Mouse (Mus musculus) left cerebral cortex, postnatal 4 days (tissue): ENCODE results near the gene Dnase1l3. TPM values are rescaled to one million over a fixed set of nuclear protein-coding genes. Genes with fewer than 3 reads are reported as not detected.

ENCODE experiments used
- DNase-seq: peaks from one replicate; pipeline ENCODE4 v3.0.0-alpha.2; 2022
- intact Hi-C: fragments of 180-260 bp; cut with DNase I; formaldehyde crosslinking; loops from one replicate; pipeline ENCODE4 v1.15.1; 2025
- total RNA-seq, 2 experiments: library from RNA; stranded (reverse); gene quantifications; 2 replicates each; pipeline ENCODE4 v1.2.3; 2021

Gene Dnase1l3
- total RNA-seq, 2 experiments from 2014 or later = 0.06 TPM; not detected in 1

DNA sequence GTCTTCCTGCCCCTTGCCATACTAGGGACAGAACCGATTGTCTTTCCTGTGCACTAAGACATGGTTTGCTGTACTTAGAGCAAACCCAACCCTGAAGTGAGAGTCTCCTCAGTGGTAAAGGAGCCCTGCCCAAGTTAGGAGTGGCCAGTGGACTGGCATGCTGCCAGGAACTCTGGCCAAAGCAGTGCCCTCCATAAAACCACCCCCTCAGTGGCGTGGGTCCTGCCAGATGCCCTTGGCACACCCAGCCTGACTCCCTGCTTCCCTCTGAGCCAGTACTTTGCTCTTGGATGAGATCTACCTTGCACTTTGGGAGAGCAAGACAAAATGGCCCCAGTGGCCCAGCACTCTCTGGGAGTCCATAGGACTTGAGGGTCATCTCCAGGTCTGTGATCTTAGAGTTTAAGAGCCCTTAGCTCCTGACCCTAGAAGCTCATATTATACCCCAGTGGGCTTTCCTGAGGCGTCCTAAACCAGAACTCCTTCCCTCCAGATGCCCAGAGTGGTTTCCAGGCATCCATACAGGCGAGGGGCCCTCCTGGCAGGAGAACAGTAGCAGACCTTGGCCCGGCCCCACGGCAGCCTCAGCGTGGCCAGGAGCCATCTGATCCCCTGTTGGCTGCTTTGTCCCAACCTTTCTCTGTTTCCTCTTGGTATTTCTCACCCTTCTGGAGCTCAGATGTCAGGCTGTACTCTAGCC, 51.1 kb downstream of the Dnase1l3 start:
- peak; percentile 80 for DNase-seq
- intact Hi-C loops = no loop called here

DNA sequence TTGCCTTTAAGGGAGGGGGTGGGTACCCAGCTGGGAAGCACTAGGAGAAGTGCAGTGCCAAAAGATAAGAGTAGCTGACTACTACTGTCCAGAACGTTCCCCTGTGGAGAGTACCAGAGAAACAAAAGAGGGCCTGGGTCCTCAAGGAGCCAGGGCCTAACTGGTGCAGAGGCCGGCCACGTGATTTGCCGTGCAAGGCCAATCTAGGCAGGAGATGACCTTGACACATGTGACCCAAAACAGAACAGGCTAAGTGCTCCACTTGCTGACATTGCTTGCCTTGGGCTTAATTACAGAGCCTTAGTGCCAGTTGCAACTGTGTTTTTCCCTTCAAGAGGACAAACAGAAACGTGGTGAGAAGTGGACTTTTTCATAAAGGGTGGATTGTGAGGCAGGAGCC, 53.0 kb downstream of the Dnase1l3 start:
- no peak for DNase-seq
- intact Hi-C loops = no loop called here

DNA sequence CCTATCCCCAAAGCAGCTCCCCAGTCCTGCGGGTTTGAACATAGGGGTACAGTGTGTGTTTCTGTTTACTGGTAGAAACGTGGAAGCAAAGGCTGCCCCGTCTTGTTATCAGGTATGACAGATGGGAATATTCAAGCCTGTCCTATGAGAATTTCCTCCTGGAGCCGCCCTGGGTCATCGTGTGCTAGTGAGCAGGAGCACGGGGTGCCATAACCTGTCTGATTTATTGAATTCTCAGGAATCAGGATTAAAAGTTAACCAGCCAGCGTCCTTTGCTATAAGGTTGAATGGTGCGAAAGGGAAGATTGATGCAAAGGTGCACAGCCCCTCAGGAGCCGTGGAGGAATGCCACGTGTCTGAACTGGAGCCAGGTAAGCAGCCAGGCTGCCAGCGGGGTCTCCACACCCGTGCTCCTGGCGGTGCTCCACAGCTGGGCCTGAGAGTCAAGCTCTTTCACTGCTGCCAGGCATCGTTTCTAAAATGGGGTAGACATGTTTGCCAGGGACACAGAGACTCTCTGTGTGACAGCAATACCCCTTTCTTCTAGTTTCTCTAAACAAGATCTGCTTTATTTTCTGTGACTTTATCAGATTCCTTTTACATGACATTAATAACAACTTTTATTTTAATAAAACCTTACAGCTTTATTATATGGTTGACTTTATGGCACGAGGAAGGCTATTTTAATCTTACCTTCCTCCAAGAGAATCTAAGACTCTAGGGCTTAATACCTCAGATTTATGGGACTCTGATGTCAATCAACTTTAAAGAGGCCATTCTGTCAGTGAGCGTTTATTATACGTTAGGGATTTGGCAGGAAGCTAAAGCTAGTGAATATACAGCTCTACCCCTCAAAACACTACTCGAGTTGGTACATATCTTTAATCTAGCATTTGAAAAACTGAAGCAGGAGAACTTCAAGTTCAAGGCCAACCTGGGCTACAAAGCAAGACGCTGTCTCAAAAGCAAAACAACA, 55.3 kb downstream of the Dnase1l3 start:
- no peak for DNase-seq
- intact Hi-C loops = loop anchor here (5.0 kb wide), 1 partner anchor 122 kb away; the partner anchor contains the start of gene Flnb

DNA sequence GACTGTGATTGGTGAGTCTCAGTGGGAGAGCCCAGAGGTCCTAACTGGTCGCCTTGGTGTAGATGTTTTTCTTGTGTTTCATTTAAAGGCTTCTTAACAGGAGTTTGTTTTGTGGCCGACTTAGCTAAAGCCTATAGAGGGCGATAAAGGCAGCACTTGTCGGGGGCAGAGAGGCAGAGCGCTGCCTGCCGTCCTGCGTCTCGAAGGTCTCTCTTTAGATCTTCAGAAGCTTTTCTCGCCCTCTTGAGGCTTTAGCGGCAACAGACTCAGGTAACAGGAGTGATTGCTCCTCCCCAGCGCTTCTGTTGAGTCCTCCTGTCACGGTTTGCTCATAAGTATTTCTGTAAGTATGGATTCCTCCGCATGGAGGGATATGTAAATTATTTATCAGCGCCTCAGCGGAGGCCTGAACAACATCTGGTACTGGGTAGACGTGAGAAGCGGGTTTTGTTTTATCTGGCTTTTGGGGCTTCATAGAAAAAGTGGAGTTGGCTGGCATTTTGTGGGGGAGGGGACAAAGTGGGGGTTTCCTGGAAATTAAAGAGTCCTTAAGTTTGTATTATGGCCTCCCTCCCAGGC, 57.2 kb downstream of the Dnase1l3 start:
- DNase-seq = peak; percentile 45
- intact Hi-C loops = loop anchor here (5.0 kb wide), 1 partner anchor 120 kb away; the partner anchor contains the start of gene Flnb

DNA sequence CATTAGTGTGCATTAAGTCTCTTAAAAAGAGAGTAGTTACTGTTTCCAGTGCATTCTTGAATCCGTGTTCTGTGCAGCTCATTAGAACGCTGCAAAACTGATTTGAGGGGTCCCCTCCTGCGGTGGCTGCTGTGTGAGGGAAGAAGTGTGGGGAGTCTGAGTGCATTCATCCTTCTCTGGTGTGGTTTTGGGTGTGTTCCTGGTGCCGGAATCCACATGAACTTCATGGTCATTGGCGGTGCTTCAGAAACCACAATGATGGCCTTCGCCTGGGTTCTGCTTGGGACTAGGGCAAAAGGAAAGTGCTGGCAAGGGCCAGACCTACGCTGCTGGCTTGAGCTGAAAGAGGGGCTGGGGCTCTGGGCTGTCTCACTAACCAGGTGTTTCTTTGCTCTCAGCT, 60.2 kb downstream of the Dnase1l3 start:
- intact Hi-C loops = no loop called here
- DNase-seq = no peak

DNA sequence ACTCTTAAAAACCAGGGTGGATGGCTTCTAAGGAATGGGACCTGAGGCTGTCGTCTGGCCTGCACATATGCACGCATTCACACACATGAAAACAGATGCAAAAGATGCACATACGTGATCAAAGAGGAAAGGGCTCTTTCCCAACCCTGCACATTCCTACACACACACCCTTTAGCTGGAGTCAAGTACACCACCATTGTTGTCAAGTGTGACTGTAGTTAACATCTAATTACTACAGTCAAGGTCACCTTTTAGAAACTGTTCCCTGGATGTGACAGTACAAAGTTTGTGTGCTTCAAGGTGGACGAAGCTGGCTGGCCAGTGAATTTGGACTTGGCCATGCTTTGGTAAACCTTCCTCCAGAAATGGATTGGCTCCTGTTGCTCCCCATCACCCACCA, 62.2 kb downstream of the Dnase1l3 start:
- intact Hi-C loops = no loop called here
- DNase-seq = no peak

DNA sequence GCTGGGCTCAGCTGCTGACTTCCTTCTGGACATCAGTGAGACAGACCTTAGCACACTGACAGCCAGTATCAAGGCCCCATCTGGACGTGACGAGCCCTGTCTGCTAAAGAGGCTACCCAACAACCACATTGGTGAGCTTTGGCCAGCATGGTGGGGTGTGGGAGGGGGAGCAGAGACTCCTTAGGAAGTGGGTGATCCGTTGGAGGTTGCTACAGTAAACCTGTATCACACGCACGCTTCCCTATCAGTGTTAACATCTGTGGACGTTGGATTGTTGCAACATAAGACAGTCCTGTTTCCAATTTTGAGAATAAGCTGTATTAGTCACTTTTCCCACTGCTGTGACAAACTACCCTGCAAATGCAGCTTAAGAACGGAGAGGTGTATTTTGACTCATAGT, 65.3 kb downstream of the Dnase1l3 start:
- intact Hi-C loops = loop anchor here (5.0 kb wide), 1 partner anchor 57 kb away; no protein-coding TSS in a partner anchor
- DNase-seq = no peak

DNA sequence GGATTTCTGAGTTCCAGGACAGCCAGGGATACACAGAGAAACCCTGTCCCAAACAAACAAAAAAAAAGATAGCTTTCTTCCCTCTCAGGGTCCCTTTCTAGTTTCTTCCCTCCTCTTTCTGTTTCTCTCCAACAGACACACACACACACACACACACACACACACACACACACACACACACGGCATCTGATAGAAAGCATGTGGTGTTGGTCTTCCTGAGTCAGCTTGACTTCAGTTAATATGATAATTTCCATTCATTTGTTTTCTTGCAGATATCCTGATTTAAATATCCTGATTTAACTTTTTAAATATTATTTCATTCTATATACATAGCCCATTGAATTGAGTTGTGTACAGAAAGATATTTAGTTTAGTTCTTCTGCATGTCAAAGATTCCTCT, 66.0 kb downstream of the Dnase1l3 start:
- DNase-seq = no peak
- intact Hi-C loops = loop anchor here (5.0 kb wide), 1 partner anchor 56 kb away; no protein-coding TSS in a partner anchor

DNA sequence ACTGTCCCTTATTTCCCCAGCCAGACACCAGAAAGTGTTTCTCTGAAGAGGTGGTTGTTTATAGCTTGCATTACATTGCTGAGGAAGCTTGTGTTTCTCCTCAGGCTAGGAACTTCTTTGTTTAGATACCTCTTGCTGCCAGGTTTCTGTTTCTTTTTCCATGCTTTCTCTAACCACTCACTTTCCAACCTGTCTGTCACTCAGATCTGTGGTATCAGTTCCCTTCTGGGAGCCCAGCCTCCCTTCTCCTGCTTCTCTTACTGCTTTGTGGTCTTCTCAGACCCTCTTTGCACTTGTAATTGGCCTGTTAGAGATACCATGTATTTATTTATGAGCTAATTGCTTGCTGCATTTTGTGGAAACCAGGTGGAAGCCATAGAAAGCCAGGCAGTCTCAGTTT, 70.7 kb downstream of the Dnase1l3 start:
- intact Hi-C loops = no loop called here
- no peak for DNase-seq

DNA sequence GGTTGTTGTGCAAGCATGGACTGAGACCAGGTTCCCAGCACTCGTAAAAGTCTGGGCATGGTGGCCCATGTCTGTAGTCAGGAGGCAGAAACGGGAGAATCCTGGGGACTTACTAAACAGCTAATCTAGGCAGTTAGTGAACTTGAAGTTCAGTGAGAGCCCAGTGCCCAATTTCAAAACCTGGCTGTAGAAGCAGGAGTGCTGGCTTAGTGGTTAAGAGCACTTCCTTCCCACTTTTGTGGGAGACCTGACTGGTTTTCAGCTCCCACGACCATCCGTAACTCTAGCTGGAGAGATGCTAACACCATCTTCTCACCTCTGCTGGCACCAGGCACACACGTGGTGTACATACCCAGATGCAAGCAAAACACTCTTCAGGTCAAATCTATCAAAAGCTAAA, 72.9 kb downstream of the Dnase1l3 start:
- no peak for DNase-seq
- intact Hi-C loops = no loop called here

DNA sequence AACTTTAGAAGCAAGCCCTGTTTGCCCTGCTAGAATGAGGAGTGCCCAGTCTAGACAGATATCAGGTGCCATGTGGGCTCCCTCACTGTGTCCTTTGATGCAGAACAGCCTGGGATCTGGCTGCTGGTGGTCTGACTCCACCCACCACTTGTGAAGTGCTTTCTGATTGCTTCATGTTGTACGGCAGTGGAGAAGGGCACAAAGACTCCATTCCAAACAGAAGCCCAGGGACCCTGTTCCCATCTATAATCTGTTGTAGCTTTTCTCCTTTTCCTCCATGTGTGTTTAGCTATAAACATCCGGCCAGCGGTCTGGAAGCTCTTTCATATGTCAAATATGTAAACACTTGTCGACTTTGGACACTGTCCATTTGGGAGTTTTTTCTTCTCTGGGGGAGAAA, 74.5 kb downstream of the Dnase1l3 start:
- no peak for DNase-seq
- intact Hi-C loops = no loop called here

DNA sequence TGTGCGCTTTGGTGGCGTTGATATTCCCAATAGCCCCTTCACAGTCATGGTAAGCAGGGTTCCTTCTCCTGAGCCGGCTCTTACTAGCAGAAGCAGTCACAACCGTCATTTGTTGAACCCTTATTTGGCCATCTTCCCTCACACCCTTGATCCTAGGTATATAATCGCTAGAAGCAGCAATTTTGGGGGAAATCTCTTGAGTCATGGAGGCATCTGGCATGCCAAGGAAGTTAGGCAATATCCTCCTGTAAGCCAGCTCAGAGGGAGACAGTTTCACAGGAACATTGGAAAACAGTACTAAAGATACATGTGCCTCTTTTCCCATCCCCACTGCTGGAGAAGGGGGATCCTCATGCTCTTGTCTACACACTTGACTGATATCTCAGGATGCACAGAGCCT, 75.1 kb downstream of the Dnase1l3 start:
- no peak for DNase-seq
- intact Hi-C loops = no loop called here

DNA sequence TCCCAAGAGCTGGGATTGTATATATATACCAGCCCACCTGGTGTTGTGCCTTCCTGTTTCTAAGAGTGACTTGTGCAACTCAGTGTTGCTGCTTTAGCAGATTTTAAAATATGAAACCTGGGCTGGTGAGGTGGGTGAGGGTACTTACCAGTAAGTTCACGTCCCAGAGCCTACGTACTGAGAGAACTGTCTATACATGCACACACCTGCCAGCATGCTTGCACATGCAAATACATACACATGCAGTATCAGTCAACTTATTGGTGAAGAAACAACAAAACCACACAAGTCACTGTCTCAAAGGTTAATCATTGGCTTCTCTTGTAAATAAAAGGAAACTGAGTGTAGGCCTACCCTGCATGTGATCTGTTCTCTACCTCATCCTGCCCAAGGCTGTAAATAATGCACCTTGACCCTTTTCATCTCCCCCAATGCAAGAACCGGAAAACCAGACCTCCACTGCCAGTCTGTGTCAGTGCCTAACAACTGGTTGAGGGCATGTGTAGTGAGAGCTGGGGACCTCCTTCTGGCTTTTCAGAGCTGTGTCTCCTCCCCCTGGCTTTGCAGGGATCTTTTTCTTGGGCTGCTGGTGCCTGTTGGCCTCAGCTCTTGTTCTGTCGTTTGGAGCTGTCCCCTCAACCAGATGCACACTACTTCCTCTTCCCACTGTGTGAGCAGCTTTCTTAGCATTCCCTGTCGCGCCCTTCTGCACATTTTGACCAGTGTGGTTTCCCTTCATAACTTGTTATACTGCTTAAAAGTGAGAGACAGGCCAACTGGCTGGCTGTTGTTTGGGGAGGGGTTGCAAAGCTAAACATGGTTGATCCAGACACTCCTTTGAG, 76.0 kb downstream of the Dnase1l3 start:
- no peak for DNase-seq
- intact Hi-C loops = no loop called here

Other genes starting within 250 kb of the Dnase1l3 start
- gene Gm26661, start 203.0 kb downstream of the Dnase1l3 start, total RNA-seq = not detected
- gene Flnb, start 176.6 kb downstream of the Dnase1l3 start, total RNA-seq = 10 to 100 TPM; 36.3 to 44.4 TPM
- not detected for gene Gm45521, start 37.3 kb downstream of the Dnase1l3 start, total RNA-seq
- 10 to 100 TPM; 25.5 to 27.3 TPM for gene Abhd6, start 8.3 kb upstream of the Dnase1l3 start, total RNA-seq
- 10 to 100 TPM; 24.4 to 24.7 TPM for gene Rpp14, start 85.8 kb upstream of the Dnase1l3 start, total RNA-seq
- 10 to 100 TPM; 32.3 to 38.0 TPM for gene Pxk, start 103.6 kb upstream of the Dnase1l3 start, total RNA-seq
- 100 to 1,000 TPM; 132 to 136 TPM for gene Pdhb, start 178.5 kb upstream of the Dnase1l3 start, total RNA-seq
- gene Kctd6, start 219.6 kb upstream of the Dnase1l3 start, total RNA-seq = 10 to 100 TPM; 23.5 to 24.5 TPM